Mouse (Mus musculus) forebrain, embryonic 14.5 days (tissue): ENCODE measurements around the gene Adcy5. TPM values are rescaled to one million over a fixed set of nuclear protein-coding genes. Genes with fewer than 3 reads are reported as not detected.

Experiments used
- ATAC-seq: fragments of 200-750 bp; cut with Nextera tagmentation; 2 replicates; pipeline ENCODE4 v1.8.0; 2017; ENCODE audit warnings: mild to moderate bottlenecking, moderate library complexity
- DNase-seq: peaks from one replicate; pipeline ENCODE4 v3.0.0-alpha.2; 2015; ENCODE audit warnings: low spot score
- H3K27ac ChIP-seq: fragments of 300-500 bp; sonication (generic); 2 replicates; pipeline ENCODE4 v1.5.1; 2014; ENCODE audit warnings: low read depth, mild to moderate bottlenecking, control low read depth, low read length, moderate library complexity
- H3K27me3 ChIP-seq: fragments of 300-500 bp; sonication (generic); replicated peaks from 2 replicates; pipeline ENCODE4 v1.6.1; 2014; ENCODE audit warnings: low read length, control low read depth, mixed read lengths; ENCODE audit not compliant: control insufficient read depth, insufficient read depth
- H3K36me3 ChIP-seq: fragments of 300-500 bp; sonication (generic); 2 replicates; pipeline ENCODE4 v1.6.1; 2014; ENCODE audit warnings: low read length, control low read depth; ENCODE audit not compliant: control insufficient read depth, insufficient read depth
- H3K4me1 ChIP-seq: fragments of 300-500 bp; sonication (generic); 2 replicates; pipeline ENCODE4 v1.6.1; 2014; ENCODE audit warnings: antibody characterized with exemption, low read length, control low read depth; ENCODE audit not compliant: control insufficient read depth, insufficient read depth
- H3K4me2 ChIP-seq: fragments of 300-500 bp; sonication (generic); 2 replicates; pipeline ENCODE4 v1.6.1; 2014; ENCODE audit warnings: mild to moderate bottlenecking, control low read depth, low read length
- H3K4me3 ChIP-seq: fragments of 300-500 bp; sonication (generic); 2 replicates; pipeline ENCODE4 v1.5.1; 2014; ENCODE audit warnings: low read depth, low read length, control low read depth
- H3K9ac ChIP-seq: fragments of 300-500 bp; sonication (generic); 2 replicates; pipeline ENCODE4 v1.6.1; 2014; ENCODE audit warnings: mild to moderate bottlenecking, low read length, control low read depth, moderate library complexity
- H3K9me3 ChIP-seq: fragments of 300-500 bp; sonication (generic); replicated peaks from 2 replicates; pipeline ENCODE4 v1.6.1; 2016; ENCODE audit warnings: low read length, control low read depth, mixed read lengths; ENCODE audit not compliant: control insufficient read depth
- WGBS: fragments of 180-500 bp; shearing (Covaris S2); extraction: QIAGEN DNeasy Blood & Tissue Kit; methylation state at CpG from one replicate; pipeline ENCODE4 v1.1.7; 2014; 5-methylcytosine and 5-hydroxymethylcytosine counted together
- polyA plus RNA-seq: library from polyadenylated mRNA; unstranded; fragments of >200 nt; fragmentation: Nextera tagmentation; extraction: Ambion mirVana; gene quantifications from 2 replicates; pipeline ENCODE4 v1.2.1, GENCODE M21; 2014

The Adcy5 gene
- polyA plus RNA-seq, 1 experiment from 2014 or later: 4.4 TPM

DNA sequence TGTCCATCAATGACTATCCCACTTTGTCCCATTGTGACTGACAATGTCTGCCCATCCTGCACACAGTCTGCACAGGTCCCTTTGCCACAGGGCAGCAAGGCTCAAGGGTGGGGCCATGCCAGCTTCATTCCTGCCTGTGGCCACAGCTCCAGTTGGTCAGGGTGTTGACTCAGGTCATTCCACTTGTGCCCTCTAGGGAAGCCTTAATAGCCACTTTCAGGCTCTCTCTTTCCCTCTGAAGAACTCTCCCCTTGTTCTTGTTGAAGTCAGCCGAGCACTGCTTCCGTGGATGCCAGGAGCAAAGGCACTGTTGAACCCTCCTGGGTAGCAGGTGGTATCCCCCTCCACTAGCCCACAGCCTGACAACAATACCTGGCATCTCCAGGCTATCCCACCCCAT, 127.8 kb downstream of the Adcy5 start:
- Histone ChIP-seq H3K9ac (no peak overlapping the region), H3K27me3 (no peaks in the 10 kb centered on the region), H3K36me3 (0 out of 2 replicates have a peak, but pooled peaks cover 2% of the 10 kb centered on the region), H3K27ac (no peak overlapping the region), H3K4me2 (no peak overlapping the region), H3K4me1 (no peaks in the 10 kb centered on the region), H3K4me3 (no peak overlapping the region), H3K9me3 (no peaks in the 10 kb centered on the region)
- WGBS: 85% methylated on average over 2 of the region's 2 CpGs
- no peak for ATAC-seq
- no peak for DNase-seq

DNA sequence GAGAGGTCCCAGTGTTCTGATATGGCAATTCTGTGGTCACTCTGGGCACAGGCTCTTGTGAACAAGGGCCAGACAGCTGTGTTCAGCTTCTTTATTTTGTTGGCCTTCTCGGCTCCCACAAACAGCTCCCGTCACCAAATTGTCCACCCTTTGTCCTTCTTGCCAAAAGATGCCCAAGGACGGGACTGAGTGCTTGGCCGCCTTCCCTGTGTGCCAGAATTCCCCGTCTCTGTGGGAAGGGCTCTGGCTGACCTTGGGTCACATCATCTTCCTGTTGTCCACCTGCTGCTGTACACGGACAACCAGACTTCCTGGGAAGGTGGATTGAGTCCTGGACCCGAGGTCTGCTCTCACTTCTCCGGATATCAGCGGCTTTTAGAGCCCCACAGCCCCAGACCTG, 131.1 kb downstream of the Adcy5 start:
- H3K27me3 ChIP-seq: no peaks in the 10 kb centered on the region
- ATAC-seq: no peak
- no peak for DNase-seq
- H3K36me3 ChIP-seq: 0 out of 2 replicates have a peak, but pooled peaks cover 7% of the 10 kb centered on the region
- H3K9me3 ChIP-seq: no peaks in the 10 kb centered on the region
- no peak overlapping the region for H3K9ac ChIP-seq
- H3K4me3 ChIP-seq: no peak overlapping the region
- no peaks in the 10 kb centered on the region for H3K4me1 ChIP-seq
- no peak overlapping the region for H3K27ac ChIP-seq
- no peak overlapping the region for H3K4me2 ChIP-seq
- 85% methylated on average over 9 of the region's 9 CpGs for WGBS

DNA sequence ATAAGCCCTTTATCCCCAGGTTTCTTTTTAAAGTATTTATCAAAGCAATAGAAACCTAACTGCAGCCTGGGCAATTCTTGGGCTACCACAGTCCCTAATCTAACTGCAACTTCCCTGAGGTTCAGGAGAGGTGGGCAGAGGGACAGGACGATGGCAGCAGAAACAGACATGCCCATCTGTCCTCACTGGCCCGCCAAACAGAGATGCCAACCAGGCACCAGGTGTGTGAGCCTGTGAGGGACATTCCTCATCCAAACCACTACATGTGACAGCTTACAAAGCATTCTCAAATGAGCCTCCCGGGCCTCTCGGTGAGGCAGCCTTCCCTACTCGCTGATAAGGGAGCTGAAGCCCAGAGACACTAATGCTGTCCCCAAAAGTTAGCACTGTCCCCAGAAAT, 132.6 kb downstream of the Adcy5 start:
- H3K36me3 ChIP-seq: 0 out of 2 replicates have a peak, but pooled peaks cover 7% of the 10 kb centered on the region
- no peak overlapping the region for H3K27ac ChIP-seq
- ATAC-seq: no peak
- no peak for DNase-seq
- no peak overlapping the region for H3K4me2 ChIP-seq
- no peaks in the 10 kb centered on the region for H3K27me3 ChIP-seq
- WGBS: 95% methylated on average over 5 of the region's 5 CpGs
- H3K4me1 ChIP-seq: no peaks in the 10 kb centered on the region
- H3K9ac ChIP-seq: no peak overlapping the region
- no peak overlapping the region for H3K4me3 ChIP-seq
- H3K9me3 ChIP-seq: no peaks in the 10 kb centered on the region

DNA sequence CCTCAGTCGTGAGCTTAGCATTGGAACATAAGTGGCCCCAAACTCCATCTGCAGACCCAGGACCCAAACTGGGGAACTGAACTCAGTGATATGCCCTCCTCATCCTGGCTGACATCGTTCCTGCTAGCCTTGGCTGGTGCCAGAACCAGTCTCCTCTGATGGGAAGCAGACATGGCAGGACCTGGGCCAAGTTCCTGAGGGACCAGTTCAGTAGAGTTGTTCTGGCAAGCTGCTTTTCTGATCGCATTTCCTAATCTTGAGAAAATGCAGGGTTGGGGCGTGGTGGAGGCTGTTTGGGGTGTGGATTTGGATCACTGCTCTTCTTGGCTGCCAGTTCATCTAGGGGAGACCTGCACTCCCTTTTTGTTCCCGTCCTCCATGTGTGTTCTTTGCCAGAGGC, 143.1 kb downstream of the Adcy5 start:
- 0 out of 2 replicates have a peak, but pooled peaks cover 5% of the 10 kb centered on the region for H3K36me3 ChIP-seq
- ATAC-seq: no peak
- no peak overlapping the region for H3K4me2 ChIP-seq
- H3K9ac ChIP-seq: no peak overlapping the region
- no peak for DNase-seq
- no peaks in the 10 kb centered on the region; the same call in 1 of the 2 replicates for H3K4me1 ChIP-seq
- WGBS: 91% methylated on average over 5 of the region's 5 CpGs
- no peaks in the 10 kb centered on the region for H3K9me3 ChIP-seq
- H3K27ac ChIP-seq: no peak overlapping the region
- H3K4me3 ChIP-seq: no peak overlapping the region
- H3K27me3 ChIP-seq: no peaks in the 10 kb centered on the region

DNA sequence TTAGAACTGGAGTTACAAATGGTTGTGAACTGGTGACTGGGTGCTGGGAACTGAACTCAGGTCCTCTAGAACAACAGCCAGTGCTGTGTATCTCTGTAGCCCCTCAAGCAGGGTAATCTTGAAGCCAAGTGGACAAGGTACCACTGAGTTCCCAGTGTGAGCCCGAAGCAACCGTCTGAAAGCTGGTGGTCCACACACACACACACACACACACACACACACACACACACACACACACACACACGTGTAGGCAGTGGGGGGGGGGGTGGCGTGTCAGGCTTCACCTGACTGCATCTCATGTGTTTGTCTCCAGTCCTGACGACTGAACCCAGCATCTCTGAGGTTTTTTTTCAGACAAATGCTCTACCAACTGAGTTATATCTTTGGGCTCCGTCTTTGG, 145.5 kb downstream of the Adcy5 start:
- Histone ChIP-seq H3K27ac (no peak overlapping the region), H3K27me3 (no peaks in the 10 kb centered on the region), H3K4me1 (no peaks in the 10 kb centered on the region; the same call in 1 of the 2 replicates), H3K9ac (no peak overlapping the region), H3K36me3 (peaks cover 15% of the 10 kb centered on the region; the same call in 1 of the 2 replicates), H3K9me3 (no peaks in the 10 kb centered on the region), H3K4me3 (no peak overlapping the region), H3K4me2 (no peak overlapping the region)
- 89% methylated on average over 6 of the region's 6 CpGs for WGBS
- ATAC-seq (no peak), DNase-seq (no peak)

DNA sequence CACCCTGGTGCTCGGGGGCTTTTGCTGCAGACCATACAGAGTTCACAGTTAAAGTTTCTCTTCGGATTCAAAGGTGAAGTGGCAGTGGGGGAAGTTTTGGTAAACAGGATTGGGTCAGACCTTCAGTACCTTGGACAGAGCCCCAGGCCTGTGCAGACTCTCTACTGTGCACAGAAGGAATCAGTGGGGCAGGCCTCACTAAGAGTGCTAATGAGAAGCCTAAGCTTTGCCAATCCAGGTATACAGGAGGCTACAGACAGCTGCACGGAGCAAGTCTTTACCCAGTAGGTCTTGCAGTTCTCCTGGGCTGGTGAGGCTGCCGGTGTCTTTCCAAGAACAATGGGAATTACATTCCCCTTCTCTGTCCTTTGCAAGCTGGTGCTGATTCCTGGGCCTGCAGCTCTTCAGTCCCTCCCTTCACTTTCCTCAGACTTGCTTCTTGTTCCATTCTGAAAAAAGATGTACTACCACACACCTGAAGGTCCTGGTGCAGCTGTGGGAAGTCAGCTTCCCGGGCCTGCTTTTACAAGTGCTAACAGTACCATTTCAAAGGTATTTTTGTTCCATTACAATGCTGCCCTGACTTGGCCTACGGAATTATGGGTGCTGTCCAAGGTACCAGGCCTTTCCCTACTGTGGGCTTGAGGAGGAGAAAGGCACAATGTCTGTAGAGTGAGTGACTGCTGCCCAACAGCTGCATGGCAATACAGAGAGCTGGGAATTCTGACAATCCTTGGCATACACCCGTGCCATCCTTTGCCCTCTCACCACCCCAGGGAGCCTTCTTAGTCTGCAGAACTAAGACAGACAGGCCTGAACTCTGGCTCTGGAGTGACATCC, 148.0 kb downstream of the Adcy5 start:
- H3K27ac ChIP-seq: no peak overlapping the region
- DNase-seq (no peak), ATAC-seq (no peak)
- H3K9ac ChIP-seq: no peak overlapping the region
- H3K9me3 ChIP-seq: no peaks in the 10 kb centered on the region
- no peaks in the 10 kb centered on the region for H3K4me1 ChIP-seq
- no peaks in the 10 kb centered on the region for H3K27me3 ChIP-seq
- peaks cover 15% of the 10 kb centered on the region; the same call in 1 of the 2 replicates for H3K36me3 ChIP-seq
- 55% methylated on average over 7 of the region's 7 CpGs for WGBS
- no peak overlapping the region for H3K4me2 ChIP-seq
- H3K4me3 ChIP-seq: no peak overlapping the region

DNA sequence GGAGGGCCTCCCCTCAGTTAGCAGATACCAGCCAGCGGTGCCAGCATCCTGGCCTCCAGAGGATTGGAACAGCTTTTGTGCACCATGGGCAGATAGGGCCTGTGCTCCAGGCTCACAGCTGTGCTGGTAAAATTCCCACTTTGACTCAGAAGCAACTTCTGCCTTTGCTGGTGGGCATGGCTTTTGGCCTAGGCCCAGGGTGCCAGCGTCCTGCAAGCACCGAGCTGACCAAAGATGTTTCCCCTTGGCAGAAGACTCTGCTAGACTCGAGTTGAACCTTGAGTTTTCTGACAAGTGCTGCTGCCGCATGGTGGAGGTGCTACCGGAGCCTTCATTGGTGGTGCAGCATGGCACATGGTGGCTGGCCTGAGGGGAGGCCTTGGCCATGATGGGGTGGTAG, 149.0 kb downstream of the Adcy5 start:
- Histone ChIP-seq H3K27ac (no peak overlapping the region), H3K4me3 (no peak overlapping the region), H3K4me2 (no peak overlapping the region), H3K9ac (no peak overlapping the region), H3K4me1 (no peaks in the 10 kb centered on the region), H3K9me3 (no peaks in the 10 kb centered on the region), H3K27me3 (no peaks in the 10 kb centered on the region), H3K36me3 (peaks cover 15% of the 10 kb centered on the region; the same call in 1 of the 2 replicates)
- no peak for DNase-seq
- 90% methylated on average over 6 of the region's 6 CpGs for WGBS
- no peak for ATAC-seq

DNA sequence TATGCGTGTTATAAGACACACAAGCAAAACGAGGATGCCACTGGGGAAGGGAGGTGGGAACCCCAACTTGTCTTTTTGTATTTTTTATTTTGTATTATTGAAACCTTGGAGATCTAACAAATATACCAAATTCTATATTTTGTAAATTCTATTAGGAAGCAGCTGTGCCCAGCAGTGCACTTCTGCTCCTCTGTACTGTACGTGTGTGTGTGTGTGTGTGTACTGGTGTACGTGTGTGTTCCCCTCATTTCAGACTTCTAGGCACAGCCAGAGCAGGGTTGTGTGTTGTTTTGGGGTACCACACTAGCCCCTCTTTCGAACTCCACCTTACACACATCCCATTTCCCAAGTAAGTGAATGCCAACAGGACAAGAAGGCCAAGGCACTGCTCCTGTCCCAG, 149.7 kb downstream of the Adcy5 start:
- no peak overlapping the region for H3K4me3 ChIP-seq
- H3K9ac ChIP-seq: no peak overlapping the region
- H3K4me2 ChIP-seq: no peak overlapping the region
- no peaks in the 10 kb centered on the region for H3K9me3 ChIP-seq
- 91% methylated on average over 5 of the region's 5 CpGs for WGBS
- H3K27ac ChIP-seq: no peak overlapping the region
- no peaks in the 10 kb centered on the region for H3K27me3 ChIP-seq
- DNase-seq (no peak), ATAC-seq (no peak)
- peaks cover 15% of the 10 kb centered on the region; the same call in 1 of the 2 replicates for H3K36me3 ChIP-seq
- no peaks in the 10 kb centered on the region for H3K4me1 ChIP-seq

DNA sequence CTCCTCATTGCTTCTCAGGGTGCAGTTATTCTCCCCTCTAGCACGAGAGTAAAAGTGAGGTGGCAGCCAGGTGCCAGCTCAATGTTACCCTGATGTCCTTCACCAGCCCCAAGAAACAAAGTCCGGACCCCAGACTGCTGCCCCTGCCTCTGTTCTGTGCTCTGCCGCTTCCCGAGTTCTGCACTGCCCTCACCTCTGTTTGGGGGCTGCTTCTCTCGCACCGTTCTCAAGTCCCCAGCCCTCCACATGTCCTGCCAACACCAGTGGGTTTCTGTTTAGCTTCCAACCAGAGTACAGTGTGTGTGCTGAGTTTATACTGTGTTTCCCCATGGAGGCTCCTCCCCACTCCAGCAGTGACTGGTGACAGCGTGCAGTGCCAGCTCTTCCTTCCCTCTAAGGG, 150.5 kb downstream of the Adcy5 start:
- Histone ChIP-seq H3K4me2 (no peak overlapping the region), H3K9ac (no peak overlapping the region), H3K27ac (no peak overlapping the region), H3K36me3 (peaks cover 12% of the 10 kb centered on the region; the same call in 1 of the 2 replicates), H3K4me1 (no peaks in the 10 kb centered on the region), H3K27me3 (no peaks in the 10 kb centered on the region), H3K9me3 (no peaks in the 10 kb centered on the region), H3K4me3 (no peak overlapping the region)
- WGBS: 86% methylated on average over 7 of the region's 7 CpGs
- no peak for ATAC-seq
- DNase-seq: no peak
